Mouse (Mus musculus) kidney, adult 9 months (tissue): ENCODE data around the gene Thop1.
"Not testable (repeated sequence)": the region's sequence is repeated elsewhere in the genome, so short reads cannot be mapped to it uniquely, and the experiment has no call there.

ENCODE experiments used
- DNase-seq: peaks from one replicate; pipeline ENCODE4 v3.0.0; 2022

The Thop1 gene

GRCm38 (mm10) chr10:81058896-81059295 is 10.9 kb upstream of the Thop1 start:
- no peak for DNase-seq

DNA sequence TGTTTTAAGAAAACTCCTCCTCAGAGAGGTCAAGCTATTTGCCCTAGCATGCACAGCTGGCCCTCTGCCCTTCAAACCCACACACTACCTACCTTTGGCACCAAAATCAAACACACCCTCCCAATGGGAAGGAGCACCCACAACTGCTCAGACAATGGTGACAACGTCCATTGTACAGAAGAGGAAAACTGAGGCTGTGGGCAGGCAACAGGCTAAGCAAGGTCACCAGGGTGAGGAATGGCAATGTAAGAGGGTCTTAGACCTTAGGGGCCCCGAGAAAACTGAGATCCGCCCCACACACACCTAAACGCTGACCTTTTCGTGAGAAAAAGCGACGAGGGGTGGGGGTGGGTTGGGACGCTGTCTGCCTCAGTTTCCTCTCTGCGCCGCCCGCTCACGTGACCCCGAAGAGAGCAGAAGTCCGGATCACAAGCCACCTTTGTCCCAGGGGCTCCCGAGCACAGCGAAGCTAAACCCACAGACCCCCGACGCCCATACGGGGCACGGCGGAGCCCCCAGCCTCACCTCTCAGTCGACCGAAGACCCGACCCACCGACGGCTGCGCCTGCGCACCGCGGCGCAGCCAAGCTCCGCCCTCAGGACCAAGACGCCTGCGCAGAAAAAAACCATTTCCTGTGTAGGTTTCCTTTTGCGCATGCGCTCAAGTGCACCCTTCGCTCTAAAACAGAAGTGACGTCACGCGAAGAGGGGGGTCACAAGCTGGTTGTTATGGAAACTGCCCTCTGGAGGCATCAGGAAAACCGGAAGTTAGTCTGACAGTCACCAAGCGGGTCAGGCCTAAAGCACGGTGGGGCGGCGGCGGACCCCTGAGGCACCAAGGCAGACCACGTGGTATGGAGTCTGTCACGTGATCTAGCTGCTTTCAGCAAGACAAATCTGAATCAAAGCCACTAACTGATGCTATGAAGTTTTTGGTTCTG is 10.0 kb upstream of the Thop1 start, which contains the start of gene Sgta:
TSS of gene Sgta (minus strand) at position 579 of the 941 bp plus-strand sequence.
- DNase-seq: peak; percentile 100

- no peak for DNase-seq
Observed at GRCm38 (mm10) chr10:81062710-81063109, 7.1 kb upstream of the Thop1 start.

GRCm38 (mm10) chr10:81064519-81064918 is 5.3 kb upstream of the Thop1 start:
- DNase-seq: not testable (repeated sequence)

DNA sequence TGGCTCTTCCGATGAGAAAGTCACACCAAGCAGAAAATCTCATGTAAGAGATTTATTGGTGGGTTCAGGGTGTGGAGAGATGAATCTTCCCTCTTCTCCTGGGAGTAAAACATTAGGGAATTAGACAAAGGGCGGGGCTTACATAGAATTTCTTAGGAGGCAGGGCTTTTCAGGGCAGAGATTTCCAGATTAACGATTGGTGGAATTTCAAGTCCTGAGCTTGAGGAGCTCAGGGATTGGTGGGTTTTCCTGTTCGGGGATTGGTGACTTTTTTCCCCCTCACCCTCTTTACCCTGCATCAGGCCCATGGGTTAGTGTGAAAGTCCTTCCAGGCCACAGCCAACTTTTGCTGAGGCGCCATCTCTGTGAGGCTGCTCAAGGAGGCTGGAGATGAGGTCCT is 1.1 kb upstream of the Thop1 start:
- no peak for DNase-seq

GRCm38 (mm10) chr10:81072290-81072689 is 2.5 kb downstream of the Thop1 start:
- no peak for DNase-seq

DNA sequence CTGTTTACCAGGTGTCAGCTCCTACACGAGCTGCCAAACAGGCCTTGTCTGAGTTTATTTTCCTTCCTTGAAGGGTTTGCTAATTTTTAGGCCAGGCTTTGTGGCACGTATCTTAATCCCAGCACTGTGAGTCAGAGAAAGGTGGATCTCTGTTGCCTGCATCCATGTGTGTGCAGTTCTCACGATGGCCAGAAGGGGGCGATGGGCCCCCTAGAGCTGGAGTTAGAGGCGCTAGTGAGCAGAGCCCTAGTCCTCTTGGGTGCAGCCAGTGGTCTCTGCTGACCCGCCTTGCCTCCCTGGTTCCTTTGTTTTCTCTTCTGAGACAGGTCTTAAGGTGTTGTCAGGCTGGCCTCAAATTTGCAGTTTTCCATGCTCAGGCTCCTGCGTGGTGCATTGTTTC is 3.6 kb downstream of the Thop1 start:
- no peak for DNase-seq

- DNase-seq: no peak
Observed at GRCm38 (mm10) chr10:81075734-81076133, 5.9 kb downstream of the Thop1 start.

- DNase-seq: no peak
Observed at GRCm38 (mm10) chr10:81076356-81076755, 6.5 kb downstream of the Thop1 start.

- no peak for DNase-seq
Observed at GRCm38 (mm10) chr10:81077916-81078315, 8.1 kb downstream of the Thop1 start.

DNA sequence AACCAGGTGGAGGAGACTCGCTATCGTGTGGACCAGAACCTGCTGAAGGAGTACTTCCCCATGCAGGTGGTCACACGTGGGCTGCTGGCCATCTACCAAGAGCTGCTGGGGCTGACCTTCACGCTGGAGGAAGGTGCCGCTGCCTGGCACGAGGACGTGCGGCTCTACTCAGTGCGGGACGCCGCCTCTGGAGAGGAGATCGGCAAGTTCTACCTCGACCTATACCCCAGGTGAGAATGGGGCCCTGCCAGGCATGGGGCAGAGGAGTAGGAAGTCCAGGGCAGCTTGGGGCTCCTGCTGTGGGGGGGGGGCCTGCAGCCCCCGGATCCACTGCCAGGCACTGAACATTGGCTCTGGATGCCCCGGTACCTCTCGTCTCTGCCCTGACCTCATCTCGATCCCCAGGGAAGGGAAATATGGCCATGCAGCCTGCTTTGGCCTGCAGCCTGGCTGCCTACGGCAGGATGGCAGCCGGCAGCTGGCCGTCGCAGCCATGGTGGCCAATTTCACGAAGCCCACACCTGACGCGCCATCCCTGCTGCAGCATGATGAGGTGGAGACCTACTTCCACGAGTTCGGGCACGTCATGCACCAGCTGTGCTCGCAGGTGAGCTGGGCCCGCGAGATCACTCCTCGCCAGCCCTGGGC is 10.3 kb downstream of the Thop1 start:
- DNase-seq: no peak

DNA sequence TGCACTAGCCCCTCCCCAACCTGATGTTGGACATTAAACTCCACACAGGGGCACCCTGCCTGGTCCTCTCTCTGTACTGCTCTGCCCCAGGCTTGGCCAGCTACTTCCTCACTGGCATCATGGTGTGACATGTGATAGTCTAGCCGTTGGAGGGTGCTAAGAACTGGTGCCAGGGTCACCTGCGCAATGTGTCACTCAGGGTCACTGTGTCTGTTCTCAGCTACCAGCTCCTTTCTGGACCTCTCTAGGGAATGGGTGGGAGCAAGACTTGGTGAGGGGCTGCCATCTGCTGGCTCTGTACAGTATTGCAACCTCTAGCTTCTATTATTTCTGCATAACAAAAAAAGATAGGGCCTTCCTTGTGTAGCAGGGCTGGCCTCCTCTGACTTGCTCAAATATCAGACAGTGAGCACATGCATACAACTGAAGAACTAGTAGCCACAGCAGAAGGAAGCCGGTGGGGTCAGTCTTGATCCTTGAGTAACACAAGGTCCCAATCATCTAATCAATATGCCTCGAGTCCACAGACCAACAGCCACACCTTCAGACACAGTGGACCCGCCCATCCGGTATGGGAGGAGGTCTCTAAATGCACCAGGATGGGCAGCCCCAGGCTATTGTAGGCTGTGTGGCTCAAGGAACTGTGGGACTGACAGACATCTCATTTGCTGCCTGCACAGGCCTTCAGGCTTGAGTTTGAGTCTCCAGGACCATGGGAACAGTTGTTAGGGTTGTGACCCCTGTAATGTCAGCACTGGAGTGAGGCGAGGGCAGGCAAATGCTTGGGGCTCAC is 12.5 kb downstream of the Thop1 start:
- peak; percentile 86 for DNase-seq

DNA sequence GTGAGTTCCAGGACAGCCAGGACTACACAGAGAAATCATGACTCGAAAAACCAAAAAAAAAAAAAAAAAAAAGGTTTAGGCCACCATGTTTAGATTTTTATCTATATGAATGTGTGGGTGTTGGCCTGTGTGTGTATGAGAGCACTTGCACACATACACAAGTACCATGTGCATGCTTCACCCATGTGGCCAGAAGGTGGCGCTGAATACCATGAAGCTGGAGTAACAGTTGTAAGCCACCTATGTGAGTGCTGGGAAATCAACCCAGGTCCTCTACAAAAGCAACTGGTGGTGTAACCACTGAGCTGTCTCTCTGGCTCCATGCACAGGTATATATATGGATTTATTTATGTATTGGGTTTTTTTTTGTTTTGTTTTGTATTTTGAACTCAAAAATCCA is 17.2 kb downstream of the Thop1 start:
- DNase-seq: no peak

GRCm38 (mm10) chr10:81089216-81089615 is 19.4 kb downstream of the Thop1 start:
- no peak for DNase-seq

DNA sequence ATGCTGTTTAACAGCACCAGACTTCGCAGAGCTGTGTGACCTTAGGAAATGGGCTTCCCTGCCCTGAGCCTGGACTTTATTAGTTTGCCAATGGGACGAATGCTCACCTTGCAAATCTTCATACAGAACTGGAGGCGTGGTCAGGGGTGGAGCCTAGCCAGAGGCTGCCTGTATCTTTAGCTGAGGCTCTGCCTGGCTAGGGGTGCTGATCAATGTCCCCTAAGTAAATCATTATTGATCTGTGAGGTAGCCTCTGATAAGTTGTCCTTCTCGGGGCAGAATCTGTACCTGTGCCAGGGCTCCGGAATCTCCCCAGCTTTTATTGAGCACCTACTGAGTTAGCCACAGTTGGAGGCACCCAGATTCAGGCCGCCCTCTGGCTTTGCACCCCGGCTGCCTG is 20.8 kb downstream of the Thop1 start:
- DNase-seq: no peak

DNA sequence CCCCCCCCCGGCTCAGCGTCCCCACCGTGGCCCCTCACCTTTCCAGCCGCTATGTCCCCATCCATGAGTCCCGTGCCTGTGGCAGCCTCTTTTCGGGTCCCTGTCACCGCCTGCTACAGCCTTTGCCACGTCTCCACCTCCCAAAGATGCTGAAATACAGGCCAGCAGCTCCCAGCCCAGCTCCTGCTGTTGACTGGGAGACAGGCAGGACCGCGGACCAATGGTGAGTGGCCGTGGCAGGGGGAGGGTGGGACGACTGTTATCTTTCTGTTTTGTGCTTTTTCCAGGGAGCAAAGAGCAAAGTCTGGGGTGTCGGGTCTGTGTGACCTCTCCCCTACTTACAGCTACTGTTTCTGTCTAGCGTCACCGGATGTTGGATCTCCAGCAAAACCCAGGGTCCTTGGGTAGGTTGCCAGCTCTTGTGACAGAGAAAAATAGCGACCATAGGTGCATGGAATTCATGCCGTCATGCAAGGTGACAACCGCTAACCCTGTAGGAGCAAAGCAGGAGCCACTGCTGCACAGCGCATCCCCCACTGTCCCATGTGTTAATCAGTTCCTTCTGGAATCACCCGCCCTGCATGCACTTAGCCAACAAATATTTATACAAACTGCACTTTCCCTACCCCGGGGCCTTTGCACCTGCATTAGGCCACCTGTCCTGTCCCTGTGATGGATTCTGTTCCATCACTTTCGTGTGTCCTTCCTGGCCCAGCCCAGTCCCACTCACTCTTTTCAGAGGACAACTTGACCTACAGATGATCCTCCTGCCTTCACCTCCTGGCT is 22.8 kb downstream of the Thop1 start:
- peak; percentile 90 for DNase-seq

DNA sequence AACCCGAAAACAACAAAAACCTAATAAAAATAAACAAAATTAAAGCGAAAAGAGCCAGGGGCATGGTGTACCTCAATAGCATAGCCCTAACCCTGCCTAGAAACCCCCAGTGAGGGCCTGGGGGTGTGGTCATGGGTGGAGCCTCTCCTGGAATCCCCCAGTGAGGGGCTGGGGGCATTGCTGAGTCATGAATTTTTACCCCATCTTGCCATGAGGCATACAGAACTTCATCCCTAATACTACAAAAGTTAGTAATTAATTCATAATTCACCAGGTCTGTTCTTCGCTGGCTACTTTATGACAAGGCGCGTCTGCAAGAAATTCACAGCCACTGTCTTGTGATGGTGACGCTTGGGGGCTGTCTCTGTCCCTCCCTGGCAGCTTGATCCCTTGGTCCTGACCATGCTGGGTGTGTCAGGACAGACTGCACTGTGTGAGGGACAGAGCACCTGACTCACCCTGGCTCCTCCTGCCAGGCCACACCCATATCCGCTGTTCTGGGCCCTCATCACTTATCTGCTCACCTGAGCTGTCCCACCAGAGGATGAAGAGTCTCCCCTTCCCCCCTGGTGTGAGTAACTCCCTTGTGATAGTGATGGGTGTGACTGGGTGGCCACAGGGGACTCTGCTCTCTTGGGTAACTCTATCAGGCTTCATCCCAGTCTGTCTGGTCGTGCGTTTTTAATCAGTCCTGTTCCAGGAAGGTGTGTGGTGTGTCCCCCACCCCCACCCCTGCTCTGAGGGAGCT is 25.3 kb downstream of the Thop1 start:
- DNase-seq: no peak

GRCm38 (mm10) chr10:81105565-81106112 is 35.8 kb downstream of the Thop1 start, which contains the start of gene Map2k2:
TSS of gene Map2k2 (plus strand) at chr10:81105915.
- DNase-seq: peak; percentile 97

DNA sequence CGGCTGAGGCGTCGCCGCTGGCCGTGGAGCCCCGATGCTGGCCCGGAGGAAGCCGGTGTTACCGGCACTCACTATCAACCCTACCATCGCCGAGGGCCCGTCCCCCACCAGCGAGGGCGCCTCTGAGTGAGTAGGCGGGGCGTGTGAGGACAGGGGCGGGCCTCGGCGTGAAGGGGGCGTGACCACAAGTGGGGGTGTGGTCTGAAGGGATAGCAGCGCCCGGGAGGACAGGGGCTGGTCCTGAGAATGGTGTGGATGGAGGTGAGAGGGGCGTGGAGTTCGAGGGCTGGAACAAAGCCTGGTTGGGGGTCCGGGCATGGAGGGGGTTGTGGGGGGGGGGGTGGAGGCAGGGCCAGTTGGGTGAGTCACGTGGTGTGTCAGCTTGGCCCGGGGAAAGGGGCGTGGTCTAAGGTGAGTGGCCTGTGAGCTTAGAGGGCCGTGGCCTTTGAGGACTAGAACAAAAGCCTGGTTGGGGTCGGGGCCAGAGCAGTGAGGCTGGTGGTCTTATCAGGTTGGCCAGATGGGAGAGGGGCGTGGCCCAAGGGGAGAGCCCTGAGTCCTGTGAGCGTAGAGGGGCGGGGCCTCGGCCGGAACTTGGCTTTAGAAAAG is 36.4 kb downstream of the Thop1 start:
- peak; percentile 92 for DNase-seq

- no peak for DNase-seq
Observed at GRCm38 (mm10) chr10:81112946-81113345, 43.1 kb downstream of the Thop1 start.

GRCm38 (mm10) chr10:81119625-81120024 is 49.8 kb downstream of the Thop1 start:
- DNase-seq: no peak
